Mouse (Mus musculus): ENCODE measurements around the gene Fbxl14.

Fbxl14 gene

GRCm38 (mm10) chr6:119492630-119493014 lies 13.2 kb downstream of the Fbxl14 start:
- no peak for DNase-seq (ENCODE audit: low spot score in 2 of 2)

- DNase-seq (ENCODE audit: low spot score in 2 of 2) = no peak
These were observed 19.8 kb downstream of the Fbxl14 start for GRCm38 (mm10) chr6:119499271-119499670.

- no peak for DNase-seq (ENCODE audit: low spot score in 2 of 2)
These were observed 20.6 kb downstream of the Fbxl14 start for GRCm38 (mm10) chr6:119500086-119500485.

- DNase-seq (ENCODE audit: low spot score in 2 of 2) = no peak
These were observed 22.6 kb downstream of the Fbxl14 start for GRCm38 (mm10) chr6:119502031-119502430.

DNA sequence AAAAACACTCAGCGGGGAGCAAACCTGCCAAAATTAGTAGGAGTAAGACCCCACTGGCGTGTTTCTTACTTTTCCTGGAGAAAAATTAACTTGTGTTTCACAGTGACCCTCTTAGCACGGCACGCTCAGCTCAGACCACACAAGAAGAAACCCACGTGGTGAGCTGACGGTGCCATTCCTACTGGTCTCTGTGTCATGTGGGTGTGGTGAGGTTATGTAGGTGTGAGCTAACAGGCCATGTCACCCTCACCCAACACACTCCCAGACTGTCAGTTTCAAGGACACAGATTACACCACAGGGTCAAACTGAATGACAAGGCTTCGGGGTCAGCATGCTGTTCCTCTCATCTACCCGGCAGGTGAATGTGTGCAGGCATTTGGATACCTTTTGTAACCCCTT lies 25.3 kb downstream of the Fbxl14 start:
- DNase-seq (ENCODE audit: low spot score in 2 of 2) = no peak

- DNase-seq (ENCODE audit: low spot score in 2 of 2) = no peak
These were observed 26.2 kb downstream of the Fbxl14 start for GRCm38 (mm10) chr6:119505525-119506225.

- no peak for DNase-seq (ENCODE audit: low spot score in 2 of 2)
These were observed 28.8 kb downstream of the Fbxl14 start for GRCm38 (mm10) chr6:119508221-119508620.

GRCm38 (mm10) chr6:119508634-119509375 lies 29.3 kb downstream of the Fbxl14 start:
- DNase-seq (ENCODE audit: low spot score in 2 of 2) = no peak

- no peak for DNase-seq (ENCODE audit: low spot score in 2 of 2)
These were observed 30.1 kb downstream of the Fbxl14 start for GRCm38 (mm10) chr6:119509437-119510037.

GRCm38 (mm10) chr6:119512701-119513100 lies 33.2 kb downstream of the Fbxl14 start:
- no peak for DNase-seq (ENCODE audit: low spot score in 2 of 2)

GRCm38 (mm10) chr6:119513452-119513851 lies 34.0 kb downstream of the Fbxl14 start:
- no peak for DNase-seq (ENCODE audit: low spot score in 2 of 2)

GRCm38 (mm10) chr6:119514085-119514484 lies 34.6 kb downstream of the Fbxl14 start:
- DNase-seq (ENCODE audit: low spot score in 2 of 2) = no peak

DNA sequence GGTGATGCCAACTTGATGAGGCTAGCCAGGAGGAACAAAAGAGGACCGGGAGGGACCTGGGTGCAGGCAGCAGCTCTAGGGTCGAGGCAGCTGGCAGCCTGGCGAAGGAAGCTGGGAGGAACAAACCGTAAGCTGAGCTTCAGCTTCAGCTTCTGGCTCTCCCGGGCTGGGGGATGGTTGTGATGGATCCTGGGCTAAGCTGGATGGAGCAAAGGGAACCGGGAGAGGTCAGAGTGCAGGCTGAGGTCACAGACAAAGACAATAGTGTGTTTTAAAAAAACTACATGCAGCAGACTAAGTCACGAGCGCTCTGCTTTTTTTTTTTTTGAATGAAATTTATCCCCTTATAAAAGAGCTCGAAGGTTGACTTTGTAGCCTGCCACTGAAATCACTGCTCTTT lies 41.3 kb downstream of the Fbxl14 start:
- DNase-seq (ENCODE audit: low spot score in 2 of 2) = no peak

DNA sequence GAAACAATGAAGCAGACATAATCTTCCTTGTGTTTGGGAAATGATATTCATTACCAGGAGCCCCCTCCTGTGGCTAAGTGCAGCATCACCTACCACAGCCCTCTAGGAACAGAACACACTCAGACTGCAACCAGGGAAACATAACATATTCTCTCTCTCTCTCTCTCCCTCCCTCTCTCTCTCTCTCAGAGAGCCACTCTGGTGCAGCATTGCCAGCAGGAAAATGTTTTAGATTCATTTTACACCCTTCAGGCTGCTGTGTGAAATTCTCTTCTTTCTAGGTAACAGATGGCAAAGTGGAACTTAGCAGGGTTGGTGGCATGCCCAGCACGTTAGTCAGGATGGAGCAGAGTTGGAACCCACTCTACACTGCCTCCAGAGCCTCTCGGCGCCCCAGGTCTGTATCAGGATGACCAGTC lies 42.0 kb downstream of the Fbxl14 start:
- DNase-seq (ENCODE audit: low spot score in 2 of 2) = peak; percentile 48 to 65

DNA sequence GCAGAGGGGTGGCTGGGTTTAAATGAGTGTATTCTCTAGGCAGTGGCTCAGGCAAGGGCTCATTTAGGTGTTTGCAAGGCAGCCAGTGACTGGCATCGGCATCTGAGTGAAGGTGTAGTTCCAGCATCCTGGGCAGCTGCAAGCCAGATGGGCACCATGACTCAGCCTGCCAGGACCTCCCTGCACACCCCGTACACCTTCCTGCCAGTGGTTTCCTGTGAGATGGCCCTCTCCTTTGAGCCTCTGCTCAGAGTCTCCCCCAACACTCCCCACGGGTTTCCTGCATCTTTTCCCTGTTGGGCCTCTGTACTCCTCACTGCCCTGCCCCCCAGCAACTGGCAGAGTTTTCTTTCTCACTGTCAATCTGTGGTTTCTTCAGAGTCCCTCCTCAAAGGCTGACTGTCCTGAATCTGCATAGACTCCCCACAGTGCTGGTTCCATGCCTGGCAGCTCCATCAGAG lies 42.5 kb downstream of the Fbxl14 start:
- DNase-seq (ENCODE audit: low spot score in 2 of 2) = peak; percentile 29 to 37

DNA sequence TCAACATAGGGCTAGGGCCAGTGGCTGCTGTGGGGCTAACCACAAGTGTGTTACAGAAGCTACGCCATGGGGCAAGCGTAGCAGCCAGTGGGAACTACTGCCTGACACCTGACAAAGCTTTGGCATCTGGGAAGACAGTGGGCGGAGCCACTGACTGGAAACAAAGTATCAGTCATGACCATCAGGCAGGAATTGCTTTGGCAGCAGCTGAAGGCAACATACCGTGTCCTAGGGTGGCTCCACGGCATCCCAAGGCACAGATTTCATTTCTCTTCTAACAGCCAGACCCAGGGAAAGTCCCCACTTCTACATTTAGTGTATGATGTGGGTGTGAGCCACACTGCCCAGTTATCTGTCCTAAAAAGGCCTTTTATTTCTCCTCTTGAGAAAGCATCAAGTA lies 47.0 kb downstream of the Fbxl14 start:
- DNase-seq (ENCODE audit: low spot score in 2 of 2) = no peak

DNA sequence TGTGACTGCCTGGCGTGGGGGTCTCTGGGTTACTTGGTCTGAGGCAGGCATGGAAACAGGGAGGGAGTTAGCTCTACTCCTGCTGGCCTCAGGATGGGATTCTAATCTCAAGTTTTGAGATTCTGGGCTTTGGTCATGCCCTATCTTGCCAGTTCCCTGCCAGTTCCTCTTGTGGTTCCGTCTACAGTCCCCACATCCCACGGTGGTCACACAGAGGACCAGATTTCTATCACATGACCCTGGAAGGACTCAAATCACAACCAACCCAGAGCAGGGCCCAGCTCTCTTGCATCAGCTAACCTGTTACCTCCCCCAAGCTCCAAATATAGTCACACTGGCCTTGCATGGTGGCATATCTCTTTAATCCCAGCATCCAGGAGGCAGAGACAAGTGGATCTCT lies 50.2 kb downstream of the Fbxl14 start:
- no peak for DNase-seq (ENCODE audit: low spot score in 2 of 2)
